8 mouse cellular contexts compared by ENCODE assay signal in the genomic region with DNA sequence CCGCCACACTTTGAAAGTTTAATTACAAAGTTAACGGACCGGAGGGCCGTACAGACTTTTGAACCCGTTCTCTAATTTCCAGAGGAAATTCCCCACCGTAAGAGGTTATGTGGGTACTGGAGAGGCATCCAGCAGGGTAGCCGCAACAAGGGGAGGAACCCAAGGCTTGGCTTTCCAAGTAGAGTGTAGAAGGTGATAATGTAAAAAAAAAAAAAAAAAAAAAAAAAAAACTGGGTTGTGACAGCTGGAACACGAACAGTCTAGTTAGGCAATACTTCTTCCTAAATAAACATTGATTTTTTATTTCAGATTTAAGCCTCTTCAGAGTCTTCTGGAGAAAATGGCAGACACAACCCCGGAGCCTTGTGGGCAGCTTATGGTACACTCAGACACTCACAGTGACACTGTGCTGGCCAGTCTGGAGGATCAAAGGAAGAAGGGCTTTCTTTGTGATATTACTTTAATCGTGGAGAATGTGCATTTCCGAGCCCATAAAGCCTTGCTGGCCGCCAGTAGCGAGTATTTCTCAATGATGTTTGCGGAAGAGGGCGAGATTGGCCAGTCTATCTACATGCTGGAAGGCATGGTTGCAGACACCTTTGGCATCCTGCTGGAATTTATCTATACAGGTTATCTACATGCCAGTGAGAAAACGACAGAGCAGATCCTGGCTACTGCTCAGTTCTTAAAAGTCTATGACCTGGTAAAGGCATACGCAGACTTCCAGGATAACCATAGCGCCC. TPM values are rescaled to one million over a fixed set of nuclear protein-coding genes. Genes with fewer than 3 reads are reported as not detected.
DNase-seq lines count a peak whose midpoint lies in the region; ATAC-seq and TF ChIP-seq lines count a peak whose summit lies in the region.

No protein-coding gene starts in this region.

- H3K36me3 ChIP-seq in heart, embryonic 11.5 days (ENCODE audit: control insufficient read depth, insufficient read depth, low read length): peaks cover 10% of the 10 kb centered on the region
- H3K36me3 ChIP-seq in CH12.LX (replicated peaks in 1 of 2; ENCODE audit: control insufficient read depth in 1 of 2, insufficient read depth in 1 of 2, low read length in 1 of 2): peaks cover 27 to 45% of the 10 kb centered on the region in 2 experiments
- H3K36me3 ChIP-seq in forebrain, embryonic 12.5 days (replicated peaks): peaks cover 34% of the 10 kb centered on the region
- H3K36me3 ChIP-seq in liver, embryonic 14.5 days (replicated peaks; ENCODE audit: control insufficient read depth, insufficient read depth, low read depth): peaks cover 3% of the 10 kb centered on the region; the same call in 1 of the 2 replicates

- H3K27ac ChIP-seq in heart, embryonic 11.5 days (ENCODE audit: low read depth, low read length): no peak overlapping the region
- no peak overlapping the region for H3K27ac ChIP-seq in CH12.LX (ENCODE audit: insufficient read depth, low read depth)
- H3K27ac ChIP-seq in forebrain, embryonic 12.5 days: peak overlapping the region; percentile 42; the same call in 1 of the 2 replicates
- H3K27ac ChIP-seq in liver, embryonic 14.5 days: no peak overlapping the region; the same call in 1 of the 2 replicates

- peaks cover 23% of the 10 kb centered on the region for H3K79me2 ChIP-seq in CH12.LX (replicated peaks; ENCODE audit: control insufficient read depth, extremely low read depth, insufficient read depth, poor library complexity, severe bottlenecking)

- H3K4me3 ChIP-seq in heart, embryonic 11.5 days (ENCODE audit: low read depth, low read length): peak overlapping the region; percentile 91
- peak overlapping the region; percentile 77 to 90 (median 85) for H3K4me3 ChIP-seq in CH12.LX (replicated peaks in 1 of 3; ENCODE audit: low read depth in 2 of 3, low read length in 2 of 3, poor library complexity in 1 of 3)
- peak overlapping the region; percentile 90 for H3K4me3 ChIP-seq in forebrain, embryonic 12.5 days (replicated peaks)
- peak overlapping the region; percentile 89 to 92 for H3K4me3 ChIP-seq in liver, embryonic 14.5 days (ENCODE audit: insufficient read depth in 1 of 2, low read depth in 2 of 2, low read length in 2 of 2)

- H3K4me1 ChIP-seq in heart, embryonic 11.5 days (ENCODE audit: control insufficient read depth, insufficient read depth, low read length): peaks cover 9% of the 10 kb centered on the region
- H3K4me1 ChIP-seq in CH12.LX (ENCODE audit: control insufficient read depth in 1 of 2, insufficient read depth in 2 of 2): peaks cover 14 to 40% of the 10 kb centered on the region in 2 experiments
- peaks cover 13% of the 10 kb centered on the region for H3K4me1 ChIP-seq in forebrain, embryonic 12.5 days
- H3K4me1 ChIP-seq in liver, embryonic 14.5 days (replicated peaks; ENCODE audit: control insufficient read depth in 2 of 2, insufficient read depth in 2 of 2, low read length in 1 of 2): peaks cover 8 to 18% of the 10 kb centered on the region in 2 experiments

- no peak for ATAC-seq in heart, embryonic 11.5 days (replicated peaks; ENCODE audit: insufficient number of reproducible peaks, low FRiP score, low TSS enrichment)
- ATAC-seq in forebrain, embryonic 12.5 days (ENCODE audit: low FRiP score): no peak; the same call in 1 of the 2 replicates
- ATAC-seq in liver, embryonic 14.5 days (ENCODE audit: insufficient read depth): no peak
- no peak for ATAC-seq in CD4-positive, CD25-positive, alpha-beta regulatory T cell, adult 4 months

- TF ChIP-seq POLR2A in CH12.LX (IDR thresholded peaks at IDR 0.05; ENCODE audit: low read depth, low read length): no peak

- no peak for TF ChIP-seq CTCF in CH12.LX (conservative IDR thresholded peaks at IDR 0.05 in 1 of 2, IDR thresholded peaks at IDR 0.05 in 1 of 2; ENCODE audit: low read depth in 2 of 2, low read length in 2 of 2)
- TF ChIP-seq CTCF in liver, embryonic 14.5 days (IDR thresholded peaks at IDR 0.05; ENCODE audit: low read depth): no peak

- peak overlapping the region; percentile 91 for H3K9ac ChIP-seq in heart, embryonic 11.5 days (ENCODE audit: low read depth, low read length)
- peak overlapping the region; percentile 95 for H3K9ac ChIP-seq in CH12.LX (ENCODE audit: insufficient read depth, low read depth)
- peak overlapping the region; percentile 81 for H3K9ac ChIP-seq in forebrain, embryonic 12.5 days
- peak overlapping the region; percentile 95 for H3K9ac ChIP-seq in liver, embryonic 14.5 days (replicated peaks)

- H3K9me3 ChIP-seq in heart, embryonic 11.5 days (replicated peaks; ENCODE audit: control insufficient read depth, low read length): no peaks in the 10 kb centered on the region
- no peaks in the 10 kb centered on the region for H3K9me3 ChIP-seq in CH12.LX (replicated peaks; ENCODE audit: low read length)
- no peaks in the 10 kb centered on the region for H3K9me3 ChIP-seq in forebrain, embryonic 12.5 days
- H3K9me3 ChIP-seq in liver, embryonic 14.5 days (ENCODE audit: control insufficient read depth, low read length): no peaks in the 10 kb centered on the region

- WGBS in heart, embryonic 11.5 days (ENCODE audit: insufficient replicate concordance): 51% methylated on average over 18 of the region's 18 CpGs
- 59% methylated on average over 18 of the region's 18 CpGs for WGBS in forebrain, embryonic 12.5 days
- WGBS in liver, embryonic 14.5 days (ENCODE audit: insufficient replicate concordance): 46% methylated on average over 18 of the region's 18 CpGs

- dilution Hi-C loops in CH12.LX (cut with MboI; ENCODE audit: extremely low pct_ligation_motif_present, extremely low pct_unique_long_range_greater_than_20kb, low sequenced_read_pairs): no loop called here

- no peak for TF ChIP-seq RAD21 in CH12.LX (IDR thresholded peaks at IDR 0.05; ENCODE audit: low read depth, low read length)

- in situ Hi-C loops in CH12.LX (cut with MboI; ENCODE audit: low pct_ligation_motif_present, low pct_unique_long_range_greater_than_20kb, low sequenced_read_pairs): no loop called here

- H3K4me2 ChIP-seq in heart, embryonic 11.5 days: peak overlapping the region; percentile 74
- peak overlapping the region; percentile 87 for H3K4me2 ChIP-seq in CH12.LX (ENCODE audit: insufficient read depth, low read depth, poor library complexity, severe bottlenecking)
- H3K4me2 ChIP-seq in forebrain, embryonic 12.5 days: peak overlapping the region; percentile 72
- H3K4me2 ChIP-seq in liver, embryonic 14.5 days (ENCODE audit: low read depth): peak overlapping the region; percentile 80

- no peak for DNase-seq in heart, adult 8-10 months (ENCODE audit: low spot score)
- DNase-seq in CH12.LX (ENCODE audit: extremely low read depth): no peak
- no peak for DNase-seq in liver, embryonic 14.5 days (ENCODE audit: low read depth in 3 of 3, low spot score in 3 of 3)
- no peak for DNase-seq in embryo, embryonic 11 days
- no peak for DNase-seq in layer of hippocampus, postnatal 25 days (ENCODE audit: extremely low spot score in 1 of 2, low spot score in 1 of 2)

- H3K27me3 ChIP-seq in heart, embryonic 11.5 days (ENCODE audit: control insufficient read depth, insufficient read depth, low read length): no peaks in the 10 kb centered on the region
- H3K27me3 ChIP-seq in CH12.LX (replicated peaks): no peaks in the 10 kb centered on the region
- no peaks in the 10 kb centered on the region; the same call in 1 of the 2 replicates for H3K27me3 ChIP-seq in forebrain, embryonic 12.5 days
- no peaks in the 10 kb centered on the region for H3K27me3 ChIP-seq in liver, embryonic 14.5 days (ENCODE audit: control insufficient read depth, insufficient read depth, low read length)

- TF ChIP-seq EP300 in CH12.LX (IDR thresholded peaks at IDR 0.05; ENCODE audit: low read length): no peak
- TF ChIP-seq EP300 in liver, embryonic 14.5 days (IDR thresholded peaks at IDR 0.05; ENCODE audit: low read depth): no peak

RNA-seq across cellular contexts. Expression of a gene that starts 0.8 kb away (rescaled TPM):
- 11.7 and 12.5 TPM in 2 replicates for polyA plus RNA-seq in heart, embryonic 11.5 days (2014; fragmentation: Nextera tagmentation; extraction: Ambion mirVana)
- 1 to 10 TPM; 6.5 to 9.3 (median 7.6) TPM for total RNA-seq in heart, adult 8-10 months (2022)
- 11.4 and 11.7 TPM in 2 replicates for total RNA-seq in CH12.LX (2012; rRNA removed)
- total RNA-seq in CH12.LX (2014; rRNA removed): 14.3 and 15.2 TPM in 2 replicates
- 10.5 and 11.8 TPM in 2 replicates for polyA plus RNA-seq in CH12.LX (2012; ENCODE audit: insufficient read length, low read depth)
- 20.6 and 20.8 TPM in 2 replicates for polyA plus RNA-seq in forebrain, embryonic 12.5 days (2016; fragmentation: Nextera tagmentation; extraction: Ambion mirVana)
- 3.3 and 4.0 TPM in 2 replicates for polyA plus RNA-seq in liver, embryonic 14.5 days (2012; rRNA removed)
- polyA plus RNA-seq in liver, embryonic 14.5 days (2014; fragmentation: Nextera tagmentation; extraction: Ambion mirVana): 4.1 and 4.2 TPM in 2 replicates
- total RNA-seq in layer of hippocampus, postnatal 25 days (2021): 10 to 100 TPM; 17.1 to 24.3 TPM
- polyA plus RNA-seq in CD4-positive, CD25-positive, alpha-beta regulatory T cell, adult 4 months (2017; shearing (Covaris generic)): 10 to 100 TPM; 27.5 to 35.8 TPM

RNA-seq across cellular contexts. Expression of a gene that starts 25.2 kb away (rescaled TPM):
- polyA plus RNA-seq in heart, embryonic 11.5 days (2014; fragmentation: Nextera tagmentation; extraction: Ambion mirVana): 31.1 and 33.9 TPM in 2 replicates
- total RNA-seq in heart, adult 8-10 months (2022): 10 to 100 TPM in 2 of 4 experiments, 1 to 10 TPM in 2; 7.5 to 12.7 (median 9.8) TPM
- total RNA-seq in CH12.LX (2012; rRNA removed): 36.3 and 37.7 TPM in 2 replicates
- total RNA-seq in CH12.LX (2014; rRNA removed): 22.5 and 23.0 TPM in 2 replicates
- 67.4 and 70.2 TPM in 2 replicates for polyA plus RNA-seq in CH12.LX (2012; ENCODE audit: insufficient read length, low read depth)
- 48.8 and 50.3 TPM in 2 replicates for polyA plus RNA-seq in forebrain, embryonic 12.5 days (2016; fragmentation: Nextera tagmentation; extraction: Ambion mirVana)
- polyA plus RNA-seq in liver, embryonic 14.5 days (2012; rRNA removed): 2.0 and 2.6 TPM in 2 replicates
- 2.8 TPM in 2 replicates for polyA plus RNA-seq in liver, embryonic 14.5 days (2014; fragmentation: Nextera tagmentation; extraction: Ambion mirVana)
- total RNA-seq in layer of hippocampus, postnatal 25 days (2021): 10 to 100 TPM; 15.7 to 18.8 TPM
- 100 to 1,000 TPM in 1 of 2 experiments, 10 to 100 TPM in 1; 61.7 to 140 TPM for polyA plus RNA-seq in CD4-positive, CD25-positive, alpha-beta regulatory T cell, adult 4 months (2017; shearing (Covaris generic))

RNA-seq across cellular contexts. Expression of a gene that starts 39.2 kb away (rescaled TPM):
- 46.7 and 46.8 TPM in 2 replicates for polyA plus RNA-seq in heart, embryonic 11.5 days (2014; fragmentation: Nextera tagmentation; extraction: Ambion mirVana)
- total RNA-seq in heart, adult 8-10 months (2022): 10 to 100 TPM; 30.1 to 40.2 (median 34.8) TPM
- total RNA-seq in CH12.LX (2012; rRNA removed) (15.4 and 15.7 TPM in 2 replicates), CH12.LX (2014; rRNA removed) (8.9 and 11.0 TPM in 2 replicates)
- 11.1 and 11.3 TPM in 2 replicates for polyA plus RNA-seq in CH12.LX (2012; ENCODE audit: insufficient read length, low read depth)
- 52.2 and 52.3 TPM in 2 replicates for polyA plus RNA-seq in forebrain, embryonic 12.5 days (2016; fragmentation: Nextera tagmentation; extraction: Ambion mirVana)
- 6.7 and 7.1 TPM in 2 replicates for polyA plus RNA-seq in liver, embryonic 14.5 days (2012; rRNA removed)
- 8.6 and 11.1 TPM in 2 replicates for polyA plus RNA-seq in liver, embryonic 14.5 days (2014; fragmentation: Nextera tagmentation; extraction: Ambion mirVana)
- 10 to 100 TPM; 25.9 to 27.6 TPM for total RNA-seq in layer of hippocampus, postnatal 25 days (2021)
- 10 to 100 TPM; 34.8 to 42.2 TPM for polyA plus RNA-seq in CD4-positive, CD25-positive, alpha-beta regulatory T cell, adult 4 months (2017; shearing (Covaris generic))

RNA-seq across cellular contexts. Expression of a gene that starts 39.3 kb away (rescaled TPM):
- polyA plus RNA-seq in heart, embryonic 11.5 days (2014; fragmentation: Nextera tagmentation; extraction: Ambion mirVana): 0.75 and 1.4 TPM in 2 replicates
- total RNA-seq in heart, adult 8-10 months (2022): 1 to 10 TPM in 2 of 4 experiments, under 1 TPM in 2; 0.78 to 1.4 (median 1.1) TPM
- not detected in 2 replicates for total RNA-seq in CH12.LX (2012; rRNA removed)
- not detected in 2 replicates for total RNA-seq in CH12.LX (2014; rRNA removed)
- polyA plus RNA-seq in CH12.LX (2012; ENCODE audit: insufficient read length, low read depth): not detected in 2 replicates
- 1.1 and 1.7 TPM in 2 replicates for polyA plus RNA-seq in forebrain, embryonic 12.5 days (2016; fragmentation: Nextera tagmentation; extraction: Ambion mirVana)
- polyA plus RNA-seq in liver, embryonic 14.5 days (2012; rRNA removed): not detected in 2 replicates
- polyA plus RNA-seq in liver, embryonic 14.5 days (2014; fragmentation: Nextera tagmentation; extraction: Ambion mirVana): not detected in 2 replicates
- total RNA-seq in layer of hippocampus, postnatal 25 days (2021): 1 to 10 TPM; 5.8 to 8.0 TPM
- polyA plus RNA-seq in CD4-positive, CD25-positive, alpha-beta regulatory T cell, adult 4 months (2017; shearing (Covaris generic)): not detected
